Mouse (Mus musculus) ES-Bruce4 (cell line): ENCODE results near the gene Zfp335. TPM values are rescaled to one million over a fixed set of nuclear protein-coding genes. Genes with fewer than 3 reads are reported as not detected.

Experiments
- H3K27ac ChIP-seq: 2 replicates; pipeline ENCODE4 v1.5.1; 2012; ENCODE audit warnings: low read length, inconsistent platforms; ENCODE audit not compliant: insufficient read depth
- H3K27me3 ChIP-seq: 2 replicates; pipeline ENCODE4 v1.6.1; 2012; ENCODE audit warnings: mild to moderate bottlenecking, low read length, inconsistent platforms; ENCODE audit not compliant: control insufficient read depth, poor library complexity, insufficient read depth, severe bottlenecking
- H3K36me3 ChIP-seq: 2 replicates; pipeline ENCODE4 v1.6.1; 2012; ENCODE audit warnings: inconsistent platforms, mild to moderate bottlenecking, low read length, moderate library complexity; ENCODE audit not compliant: control insufficient read depth, poor library complexity, insufficient read depth, severe bottlenecking
- H3K4me1 ChIP-seq: one replicate; pipeline ENCODE4 v1.8.1; 2011; ENCODE audit warnings: low read length; ENCODE audit not compliant: control insufficient read depth, insufficient read depth
- H3K4me3 ChIP-seq: 2 replicates; pipeline ENCODE4 v1.5.1; 2011; ENCODE audit warnings: low read depth, mild to moderate bottlenecking, low read length
- H3K9ac ChIP-seq: 2 replicates; pipeline ENCODE4 v1.6.1; 2012; ENCODE audit warnings: low read depth, mild to moderate bottlenecking, inconsistent platforms; ENCODE audit not compliant: poor library complexity, severe bottlenecking
- H3K9me3 ChIP-seq: replicated peaks from 2 replicates; pipeline ENCODE4 v1.6.1; 2012; ENCODE audit warnings: mild to moderate bottlenecking, low read length, inconsistent platforms; ENCODE audit not compliant: control insufficient read depth, poor library complexity, insufficient read depth, severe bottlenecking
- CTCF ChIP-seq: IDR thresholded peaks from one replicate; pipeline ENCODE4 v1.8.1; 2011; ENCODE audit warnings: low read depth, low read length
- EP300 ChIP-seq: IDR thresholded peaks from 2 replicates; pipeline ENCODE4 v1.6.1; 2011; ENCODE audit warnings: low read depth, low read length; ENCODE audit not compliant: insufficient read depth
- POLR2A ChIP-seq: IDR thresholded peaks from one replicate; pipeline ENCODE4 v1.8.1; 2011; ENCODE audit warnings: low read length; ENCODE audit not compliant: insufficient read depth
- polyA plus RNA-seq: library from polyadenylated mRNA; stranded (reverse); fragments of >200 nt; gene quantifications from 2 replicates; pipeline ENCODE4 v1.2.4, GENCODE M21; 2011; ENCODE audit warnings: low read depth; ENCODE audit not compliant: missing spikeins, insufficient read depth, insufficient read length

The Zfp335 gene
- polyA plus RNA-seq, 1 experiment, result 10.6 TPM

- H3K9ac ChIP-seq, result no peak overlapping the region
- no peaks in the 10 kb centered on the region for H3K4me1 ChIP-seq
- H3K36me3 ChIP-seq, result peaks cover 5% of the 10 kb centered on the region
- no peak overlapping the region for H3K4me3 ChIP-seq
- TF ChIP-seq CTCF, result peak; percentile 46
- no peak for TF ChIP-seq POLR2A
- no peak for TF ChIP-seq EP300
- no peaks in the 10 kb centered on the region for H3K27me3 ChIP-seq
- no peak overlapping the region for H3K27ac ChIP-seq
- H3K9me3 ChIP-seq, result no peaks in the 10 kb centered on the region
These were observed 65.8 kb downstream of the Zfp335 start for GRCm38 (mm10) chr2:164845782-164846181.

Other genes with a start within 250 kb of the Zfp335 start
- gene Wfdc11, start 237.7 kb downstream of the Zfp335 start, polyA plus RNA-seq, result not detected in 2 replicates
- 0.57 TPM in 1 of 2 replicates, not detected in the other for gene Wfdc13, start 226.7 kb downstream of the Zfp335 start, polyA plus RNA-seq
- gene Spint4, start 213.3 kb downstream of the Zfp335 start, polyA plus RNA-seq, result not detected in 2 replicates
- gene Spint5, start 196.5 kb downstream of the Zfp335 start, polyA plus RNA-seq, result not detected in 2 replicates
- gene Wfdc3, start 165.8 kb downstream of the Zfp335 start, polyA plus RNA-seq, result 0.60 and 1.7 TPM in 2 replicates
- gene Dnttip1, start 165.8 kb downstream of the Zfp335 start, polyA plus RNA-seq, result 26.7 and 30.4 TPM in 2 replicates
- 366 and 371 TPM in 2 replicates for gene Ube2c, start 141.9 kb downstream of the Zfp335 start, polyA plus RNA-seq
- gene Tnnc2, start 131.8 kb downstream of the Zfp335 start, polyA plus RNA-seq, result 0.88 and 1.6 TPM in 2 replicates
- gene Snx21, start 125.9 kb downstream of the Zfp335 start, polyA plus RNA-seq, result 10.7 and 11.2 TPM in 2 replicates
- gene Acot8, start 106.9 kb downstream of the Zfp335 start, polyA plus RNA-seq, result 15.0 and 15.7 TPM in 2 replicates
- gene Zswim3, start 106.7 kb downstream of the Zfp335 start, polyA plus RNA-seq, result 10.7 and 12.1 TPM in 2 replicates
- 39.5 and 50.0 TPM in 2 replicates for gene Zswim1, start 89.1 kb downstream of the Zfp335 start, polyA plus RNA-seq
- gene Spata25, start 83.2 kb downstream of the Zfp335 start, polyA plus RNA-seq, result not detected in 2 replicates
- gene Ctsa, start 78.9 kb downstream of the Zfp335 start, polyA plus RNA-seq, result 75.3 and 83.4 TPM in 2 replicates
- gene Neurl2, start 78.3 kb downstream of the Zfp335 start, polyA plus RNA-seq, result 2.2 and 2.8 TPM in 2 replicates
- gene Pltp, start 54.0 kb downstream of the Zfp335 start, polyA plus RNA-seq, result 52.4 and 55.9 TPM in 2 replicates
- gene Pcif1, start 32.5 kb downstream of the Zfp335 start, polyA plus RNA-seq, result 30.2 and 30.9 TPM in 2 replicates
- gene Mmp9, start 29.0 kb upstream of the Zfp335 start, polyA plus RNA-seq, result 5.8 and 6.2 TPM in 2 replicates
- gene Slc12a5, start 49.0 kb upstream of the Zfp335 start, polyA plus RNA-seq, result 1.6 and 1.9 TPM in 2 replicates
- gene Ncoa5, start 123.1 kb upstream of the Zfp335 start, polyA plus RNA-seq, result 30.8 and 33.7 TPM in 2 replicates
- gene Cd40, start 143.9 kb upstream of the Zfp335 start, polyA plus RNA-seq, result 5.3 and 5.8 TPM in 2 replicates
- gene 1700025C18Rik, start 179.0 kb upstream of the Zfp335 start, polyA plus RNA-seq, result not detected in 2 replicates